ENCODE assay signal across 9 mouse cellular contexts in genomic region chr3:27631112-27631511, GRCm38 (mm10).
DNase-seq lines count a peak whose midpoint lies in the region; ATAC-seq and TF ChIP-seq lines count a peak whose summit lies in the region.
"Had no signal": no experiment of that assay in that cellular context is flagged by ENCODE, and none has a peak within 500 bp of the region (broad histone marks: within the 10 kb centered on the region; RNA-seq: fewer than 3 reads in every experiment).

No protein-coding gene starts in this region.

- peak; percentile 79 for ATAC-seq in intestine, embryonic 15.5 days

- no peak overlapping the region for H3K4me3 ChIP-seq in kidney, adult 2 months (ENCODE audit: insufficient read depth, low read depth, low read length)
- no peak overlapping the region for H3K4me3 ChIP-seq in intestine, embryonic 15.5 days (replicated peaks)

- H3K27ac ChIP-seq in kidney, adult 2 months (ENCODE audit: insufficient read depth, low read depth, low read length), result no peak overlapping the region
- peak overlapping the region; percentile 57; the same call in 1 of the 2 replicates for H3K27ac ChIP-seq in intestine, embryonic 15.5 days
- H3K27ac ChIP-seq: liver, embryonic 14.5 days had no signal

- TF ChIP-seq POLR2A in kidney, adult 2 months (IDR thresholded peaks at IDR 0.05; ENCODE audit: low read depth, low read length), result no peak

- TF ChIP-seq CTCF in kidney, adult 2 months (conservative IDR thresholded peaks at IDR 0.05; ENCODE audit: insufficient read depth, insufficient read length, low read depth, low read length), result no peak

- DNase-seq in kidney, adult 2 months, result peak; percentile 33
- no peak for DNase-seq in kidney, adult 18-20 months
- DNase-seq in brain, adult 2 months (ENCODE audit: low read depth, low spot score), result peak; percentile 73
- peak; percentile 82 for DNase-seq in gastrocnemius, postnatal 25 days
- DNase-seq in thymus, postnatal 4 days, result no peak
- DNase-seq in testis, postnatal 14 days (ENCODE audit: low spot score), result no peak
- no peak for DNase-seq in kidney, adult 11 months

- no peak overlapping the region for H3K9ac ChIP-seq in intestine, embryonic 15.5 days
- H3K9ac ChIP-seq: liver, embryonic 14.5 days had no signal

- H3K9me3 ChIP-seq in intestine, embryonic 15.5 days, result no peaks in the 10 kb centered on the region

- H3K4me1 ChIP-seq in kidney, adult 2 months (ENCODE audit: control insufficient read depth, insufficient read depth, low read length), result no peaks in the 10 kb centered on the region
- 0 out of 2 replicates have a peak, but pooled peaks cover 4% of the 10 kb centered on the region for H3K4me1 ChIP-seq in intestine, embryonic 15.5 days (replicated peaks)

- no peaks in the 10 kb centered on the region for H3K27me3 ChIP-seq in kidney, adult 2 months (replicated peaks; ENCODE audit: control insufficient read depth, insufficient read depth, low read length)
- no peaks in the 10 kb centered on the region for H3K27me3 ChIP-seq in intestine, embryonic 15.5 days (replicated peaks)

- no peak overlapping the region for H3K4me2 ChIP-seq in intestine, embryonic 15.5 days (replicated peaks)

- WGBS in kidney, adult 2 months, result 78% methylated on average over 7 of the region's 7 CpGs
- 56% methylated on average over 7 of the region's 7 CpGs for WGBS in intestine, embryonic 15.5 days

- no peaks in the 10 kb centered on the region for H3K36me3 ChIP-seq in kidney, adult 2 months (ENCODE audit: control insufficient read depth, insufficient read depth, low read length)
- no peaks in the 10 kb centered on the region for H3K36me3 ChIP-seq in intestine, embryonic 15.5 days

Comparison
In these comparisons a context has a peak if more than half of its experiments do, and no peak if none do; other contexts are left out.
1. DNase-seq: peak in kidney, adult 2 months (single experiment), brain, adult 2 months (single experiment) and gastrocnemius, postnatal 25 days (single experiment); none in kidney, adult 18-20 months (single experiment), thymus, postnatal 4 days (single experiment), testis, postnatal 14 days (single experiment) and kidney, adult 11 months (single experiment).